Mouse (Mus musculus) heart, postnatal 0 days (tissue): ENCODE results near the gene Sphkap. TPM values are rescaled to one million over a fixed set of nuclear protein-coding genes. Genes with fewer than 3 reads are reported as not detected.

Experiments
- ATAC-seq: fragments of 200-750 bp; cut with Nextera tagmentation; 2 replicates; pipeline ENCODE4 v1.8.0; 2017; ENCODE audit warnings: low read depth, moderate number of reproducible peaks, moderate library complexity; ENCODE audit not compliant: insufficient read depth
- DNase-seq: peaks from one replicate; pipeline ENCODE4 v3.0.0-alpha.2; 2016; ENCODE audit warnings: low spot score
- H3K27ac ChIP-seq: fragments of 300-500 bp; sonication (generic); 2 replicates; pipeline ENCODE4 v1.5.1; 2014; ENCODE audit warnings: low read depth, mild to moderate bottlenecking
- H3K27me3 ChIP-seq: fragments of 300-500 bp; sonication (generic); 2 replicates; pipeline ENCODE4 v1.6.1; 2014; ENCODE audit warnings: low read length, mixed read lengths; ENCODE audit not compliant: control insufficient read depth, insufficient read depth
- H3K36me3 ChIP-seq: fragments of 300-500 bp; sonication (generic); replicated peaks from 2 replicates; pipeline ENCODE4 v1.6.1; 2014; ENCODE audit warnings: low read length, mixed read lengths; ENCODE audit not compliant: control insufficient read depth, insufficient read depth
- H3K4me1 ChIP-seq: fragments of 300-500 bp; sonication (generic); 2 replicates; pipeline ENCODE4 v1.6.1; 2014; ENCODE audit warnings: antibody characterized with exemption; ENCODE audit not compliant: control insufficient read depth, insufficient read depth
- H3K4me2 ChIP-seq: fragments of 300-500 bp; sonication (generic); 2 replicates; pipeline ENCODE4 v1.6.1; 2014; ENCODE audit warnings: low read depth, mild to moderate bottlenecking, low read length, moderate library complexity
- H3K4me3 ChIP-seq: fragments of 300-500 bp; sonication (generic); 2 replicates; pipeline ENCODE4 v1.5.1; 2014; ENCODE audit warnings: low read depth, low read length
- H3K9ac ChIP-seq: fragments of 300-500 bp; sonication (generic); replicated peaks from 2 replicates; pipeline ENCODE4 v1.6.1; 2014; ENCODE audit warnings: low read depth, low read length, mixed read lengths
- H3K9me3 ChIP-seq: fragments of 300-500 bp; sonication (generic); replicated peaks from 2 replicates; pipeline ENCODE4 v1.6.1; 2016; ENCODE audit warnings: low read length; ENCODE audit not compliant: control insufficient read depth
- CTCF ChIP-seq: IDR thresholded peaks from 2 replicates; pipeline ENCODE4 v1.5.1; 2016; ENCODE audit warnings: antibody characterized with exemption, control low read depth, low read depth
- EP300 ChIP-seq: IDR thresholded peaks from 2 replicates; pipeline ENCODE4 v1.6.1; 2016; ENCODE audit warnings: antibody characterized with exemption, low read depth
- WGBS: fragments of 180-500 bp; shearing (Covaris S2); extraction: QIAGEN DNeasy Blood & Tissue Kit; methylation state at CpG from one replicate; pipeline ENCODE4 v1.1.7; 2014; 5-methylcytosine and 5-hydroxymethylcytosine counted together
- polyA plus RNA-seq: library from polyadenylated mRNA; unstranded; fragments of >200 nt; fragmentation: Nextera tagmentation; extraction: Ambion mirVana; gene quantifications from 2 replicates; pipeline ENCODE4 v1.2.1, GENCODE M21; 2015
- total RNA-seq: library from RNA; depleted of rRNA; stranded (reverse); fragments of >200 nt; gene quantifications from 2 replicates; pipeline ENCODE4 v1.2.3, GENCODE M21; 2014; ENCODE audit warnings: low replicate concordance; rRNA removed

Gene Sphkap
- 6.5 and 6.9 TPM in 2 replicates for total RNA-seq
- 3.1 and 4.9 TPM in 2 replicates for polyA plus RNA-seq

- ATAC-seq (peak; percentile 92), DNase-seq (peak; percentile 72)
- H3K27me3 ChIP-seq = no peaks in the 10 kb centered on the region
- no peak within 1 kb of the TSS for H3K27ac ChIP-seq
- under 1% methylated on average over 16 of the region's 16 CpGs for WGBS
- no peaks in the 10 kb centered on the region for H3K4me1 ChIP-seq
- peak within 1 kb of the TSS; percentile 57 for H3K4me3 ChIP-seq
- H3K9me3 ChIP-seq = no peaks in the 10 kb centered on the region
- no peaks in the 10 kb centered on the region for H3K36me3 ChIP-seq
- TF ChIP-seq CTCF = peak; percentile 54
- no peak for TF ChIP-seq EP300
- H3K9ac ChIP-seq = peak within 1 kb of the TSS; percentile 46
- H3K4me2 ChIP-seq = peak within 1 kb of the TSS; percentile 76
These were observed at the start of gene Sphkap for GRCm38 (mm10) chr1:83408021-83408464. Sphkap (minus strand) TSS chr1:83408200.

DNA sequence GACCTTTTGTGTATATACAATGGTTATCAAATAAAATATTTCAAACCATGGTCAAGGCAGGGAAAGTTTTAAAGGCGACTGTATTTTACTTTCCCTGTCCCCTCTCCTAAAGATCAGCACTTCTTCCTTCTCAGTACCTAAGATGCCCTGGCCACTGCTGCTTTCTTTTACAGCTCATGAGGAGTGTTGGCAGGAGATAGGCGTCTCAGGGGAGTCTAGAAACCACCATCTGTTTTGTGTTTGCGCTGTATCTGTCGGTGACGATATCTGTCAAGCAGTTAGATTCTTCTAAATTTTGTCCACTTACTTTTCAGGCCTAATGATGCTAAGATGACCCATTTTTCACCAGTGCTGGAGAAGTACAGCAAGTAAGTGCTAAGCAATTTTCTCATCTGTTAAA is 43.3 kb upstream of the Sphkap start:
- WGBS = 38% methylated on average over 5 of the region's 5 CpGs
- no peaks in the 10 kb centered on the region for H3K27me3 ChIP-seq

GRCm38 (mm10) chr1:83440422-83440821 is 32.4 kb upstream of the Sphkap start:
- WGBS = 67% methylated on average over 2 of the region's 2 CpGs
- DNase-seq (no peak), ATAC-seq (no peak)
- TF ChIP-seq CTCF (no peak), EP300 (no peak)
- H3K36me3 ChIP-seq = no peaks in the 10 kb centered on the region
- H3K27me3 ChIP-seq = no peaks in the 10 kb centered on the region
- H3K27ac ChIP-seq = no peak overlapping the region
- H3K9me3 ChIP-seq = no peaks in the 10 kb centered on the region
- no peaks in the 10 kb centered on the region for H3K4me1 ChIP-seq
- no peak overlapping the region for H3K4me2 ChIP-seq
- H3K9ac ChIP-seq = no peak overlapping the region
- H3K4me3 ChIP-seq = no peak overlapping the region

More for the DNA sequence above, 43.3 kb upstream of the Sphkap start:
- no peak overlapping the region for H3K4me3 ChIP-seq
- no peaks in the 10 kb centered on the region for H3K9me3 ChIP-seq
- TF ChIP-seq EP300 = no peak
- TF ChIP-seq CTCF = no peak
- ATAC-seq (no peak), DNase-seq (no peak)
- H3K4me2 ChIP-seq = no peak overlapping the region
- peaks cover 6% of the 10 kb centered on the region; the same call in 1 of the 2 replicates for H3K4me1 ChIP-seq
- no peak overlapping the region for H3K27ac ChIP-seq
- H3K9ac ChIP-seq = no peak overlapping the region
- no peaks in the 10 kb centered on the region for H3K36me3 ChIP-seq

GRCm38 (mm10) chr1:83433932-83434331 is 25.9 kb upstream of the Sphkap start:
- H3K9ac ChIP-seq = no peak overlapping the region
- H3K4me3 ChIP-seq = no peak overlapping the region
- no peaks in the 10 kb centered on the region for H3K36me3 ChIP-seq
- DNase-seq (no peak), ATAC-seq (no peak)
- H3K27ac ChIP-seq = no peak overlapping the region
- TF ChIP-seq EP300 = no peak
- no peak for TF ChIP-seq CTCF
- no peaks in the 10 kb centered on the region for H3K27me3 ChIP-seq
- no peaks in the 10 kb centered on the region for H3K4me1 ChIP-seq
- WGBS = 91% methylated on average over 3 of the region's 3 CpGs
- no peaks in the 10 kb centered on the region for H3K9me3 ChIP-seq
- no peak overlapping the region for H3K4me2 ChIP-seq

DNA sequence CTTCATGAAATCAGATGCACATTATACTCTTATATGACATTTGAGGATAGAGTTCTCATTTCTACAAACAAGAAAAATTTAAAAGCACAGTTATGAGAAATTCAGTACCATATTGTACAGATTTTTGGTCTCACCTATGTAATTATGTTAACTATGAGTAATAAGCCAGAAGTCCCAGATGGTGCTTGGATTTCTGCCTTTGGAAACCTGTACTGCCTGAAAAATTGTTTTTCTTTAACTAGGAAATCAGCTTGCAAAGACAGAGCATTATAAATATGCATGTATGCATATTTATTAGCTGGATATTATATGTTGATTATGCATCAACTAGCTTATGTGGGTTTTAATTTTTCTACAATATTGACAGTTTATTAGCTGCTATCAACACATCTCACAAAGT is 21.9 kb upstream of the Sphkap start:
- Histone ChIP-seq H3K4me2 (no peak overlapping the region), H3K4me3 (no peak overlapping the region), H3K27me3 (no peaks in the 10 kb centered on the region), H3K36me3 (no peaks in the 10 kb centered on the region), H3K27ac (no peak overlapping the region), H3K9ac (no peak overlapping the region), H3K9me3 (no peaks in the 10 kb centered on the region), H3K4me1 (no peaks in the 10 kb centered on the region)
- TF ChIP-seq EP300 = no peak
- TF ChIP-seq CTCF = no peak
- DNase-seq (no peak), ATAC-seq (no peak)

DNA sequence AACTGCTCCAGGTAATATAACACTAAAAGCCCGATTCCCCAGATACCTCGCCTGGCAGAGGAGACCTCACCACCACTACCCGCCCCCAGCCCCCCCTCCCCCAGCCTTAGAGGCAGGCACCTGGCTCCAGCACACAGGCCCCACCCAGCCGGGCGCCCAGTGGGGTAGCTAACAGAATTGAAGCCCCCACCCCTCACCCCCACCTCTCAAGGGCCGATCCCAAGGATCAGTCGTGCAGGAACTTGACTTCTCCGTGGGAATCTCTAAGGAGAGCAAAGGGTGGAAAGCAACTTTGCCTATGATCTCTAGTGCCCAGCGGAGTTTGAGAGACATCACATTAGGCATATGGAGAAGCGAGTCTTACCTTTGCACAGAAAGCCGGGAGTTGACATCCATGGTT is 384 bp downstream of the Sphkap start:
- Histone ChIP-seq H3K27me3 (no peaks in the 10 kb centered on the region), H3K9me3 (no peaks in the 10 kb centered on the region), H3K4me1 (no peaks in the 10 kb centered on the region), H3K9ac (peak overlapping the region; percentile 46), H3K27ac (no peak overlapping the region), H3K4me3 (peak overlapping the region; percentile 57), H3K4me2 (peak overlapping the region; percentile 76), H3K36me3 (no peaks in the 10 kb centered on the region)
- TF ChIP-seq EP300 (no peak), CTCF (no peak)
- peak; percentile 31 for ATAC-seq
- DNase-seq = no peak
- WGBS = 2% methylated on average over 11 of the region's 11 CpGs
